Mouse (Mus musculus) testis, adult 2 months (tissue): ENCODE data around the gene Ctsll3.

Experiments
- CTCF ChIP-seq: fragments of 200-500 bp; IDR thresholded peaks from 2 replicates; pipeline ENCODE4 v1.5.1; 2012; ENCODE audit warnings: low read depth, mild to moderate bottlenecking, inconsistent platforms, low read length, moderate library complexity; ENCODE audit not compliant: control insufficient read depth, insufficient read depth, insufficient replicate concordance
- POLR2A ChIP-seq: fragments of 200-500 bp; IDR thresholded peaks from 2 replicates; pipeline ENCODE4 v1.6.1; 2012; ENCODE audit warnings: low read depth, mild to moderate bottlenecking, inconsistent platforms, low read length, moderate library complexity; ENCODE audit not compliant: control insufficient read depth

- TF ChIP-seq CTCF (no peak), POLR2A (no peak)
These were observed 19.3 kb downstream of the Ctsll3 start for GRCm38 (mm10) chr13:60783301-60783700.
